Mouse (Mus musculus): ENCODE data around the gene Pgm1. TPM values are rescaled to one million over a fixed set of nuclear protein-coding genes. Genes with fewer than 3 reads are reported as not detected.

Gene Pgm1
- total RNA-seq, 2 experiments from 2014 or later: 4.0 to 6.6 TPM

GRCm38 (mm10) chr4:100007721-100008120 is 78.5 kb downstream of the Pgm1 start:
- no peak for ATAC-seq (replicated peaks; ENCODE audit: low FRiP score, poor library complexity, severe bottlenecking)

GRCm38 (mm10) chr4:100008371-100009090 is 79.3 kb downstream of the Pgm1 start:
- no peak for ATAC-seq (replicated peaks; ENCODE audit: low FRiP score, poor library complexity, severe bottlenecking)

GRCm38 (mm10) chr4:100009211-100009678 is 80.0 kb downstream of the Pgm1 start:
- ATAC-seq (replicated peaks; ENCODE audit: low FRiP score, poor library complexity, severe bottlenecking): no peak

- ATAC-seq (replicated peaks; ENCODE audit: low FRiP score, poor library complexity, severe bottlenecking): no peak
These were observed 81.7 kb downstream of the Pgm1 start for GRCm38 (mm10) chr4:100010916-100011315.

GRCm38 (mm10) chr4:100011563-100011962 is 82.3 kb downstream of the Pgm1 start:
- ATAC-seq (replicated peaks; ENCODE audit: low FRiP score, poor library complexity, severe bottlenecking): no peak

- ATAC-seq (replicated peaks; ENCODE audit: low FRiP score, poor library complexity, severe bottlenecking): no peak
These were observed 83.3 kb downstream of the Pgm1 start for GRCm38 (mm10) chr4:100012361-100013035.

GRCm38 (mm10) chr4:100027773-100028172 is 98.6 kb downstream of the Pgm1 start:
- no peak for ATAC-seq (replicated peaks; ENCODE audit: low FRiP score, poor library complexity, severe bottlenecking)

GRCm38 (mm10) chr4:100028641-100029040 is 99.4 kb downstream of the Pgm1 start:
- ATAC-seq (replicated peaks; ENCODE audit: low FRiP score, poor library complexity, severe bottlenecking): no peak

- ATAC-seq (replicated peaks; ENCODE audit: low FRiP score, poor library complexity, severe bottlenecking): no peak
These were observed 102.1 kb downstream of the Pgm1 start for GRCm38 (mm10) chr4:100031270-100031669.

GRCm38 (mm10) chr4:100032608-100033007 is 103.4 kb downstream of the Pgm1 start:
- ATAC-seq (replicated peaks; ENCODE audit: low FRiP score, poor library complexity, severe bottlenecking): no peak

GRCm38 (mm10) chr4:100033944-100034343 is 104.7 kb downstream of the Pgm1 start:
- ATAC-seq (replicated peaks; ENCODE audit: low FRiP score, poor library complexity, severe bottlenecking): no peak

GRCm38 (mm10) chr4:100034971-100035370 is 105.8 kb downstream of the Pgm1 start:
- ATAC-seq (replicated peaks; ENCODE audit: low FRiP score, poor library complexity, severe bottlenecking): no peak

GRCm38 (mm10) chr4:100035919-100036554 is 106.8 kb downstream of the Pgm1 start:
- ATAC-seq (replicated peaks; ENCODE audit: low FRiP score, poor library complexity, severe bottlenecking): no peak

Other genes with a start within 250 kb of the Pgm1 start
- gene Alg6, start 213.8 kb upstream of the Pgm1 start, total RNA-seq (2015; ENCODE audit: low replicate concordance): 7.1 and 25.0 TPM in 2 replicates
- 3.9 and 6.6 TPM in 2 replicates for gene Alg6, start 213.8 kb upstream of the Pgm1 start, total RNA-seq (2017; ENCODE audit: low replicate concordance)
- 1.3 and 15.9 TPM in 2 replicates for gene Efcab7, start 100.2 kb upstream of the Pgm1 start, total RNA-seq (2015; ENCODE audit: low replicate concordance)
- 2.1 TPM in 1 of 2 replicates, not detected in the other for gene Efcab7, start 100.2 kb upstream of the Pgm1 start, total RNA-seq (2017; ENCODE audit: low replicate concordance)
- 1.3 and 2.1 TPM in 2 replicates for gene Itgb3bp, start 399 bp downstream of the Pgm1 start, total RNA-seq (2015; ENCODE audit: low replicate concordance)
- 1.7 and 1.9 TPM in 2 replicates for gene Itgb3bp, start 399 bp downstream of the Pgm1 start, total RNA-seq (2017; ENCODE audit: low replicate concordance)
- not detected in 2 replicates for gene Ror1, start 166.4 kb downstream of the Pgm1 start, total RNA-seq (2015; ENCODE audit: low replicate concordance)
- not detected in 2 replicates for gene Ror1, start 166.4 kb downstream of the Pgm1 start, total RNA-seq (2017; ENCODE audit: low replicate concordance)

Data from erythroblast, adult 5-6 weeks (primary cell).